Mouse (Mus musculus): ENCODE data around the gene Syde1. TPM values are rescaled to one million over a fixed set of nuclear protein-coding genes. Genes with fewer than 3 reads are reported as not detected.

Gene Syde1
- polyA plus RNA-seq, 2 experiments, result 1.5 to 1.7 TPM

- H3K9ac ChIP-seq (replicated peaks), result no peak overlapping the region
- ATAC-seq (ENCODE audit: insufficient read depth), result no peak
- H3K27ac ChIP-seq, result no peak overlapping the region
- peaks cover 2 to 4% of the 10 kb centered on the region in 2 experiments; a peak in 3 of 4 replicates for H3K4me1 ChIP-seq (replicated peaks; ENCODE audit: control insufficient read depth in 2 of 2, insufficient read depth in 2 of 2, low read length in 1 of 2)
- H3K27me3 ChIP-seq (ENCODE audit: control insufficient read depth, insufficient read depth, low read length), result no peaks in the 10 kb centered on the region
- H3K4me3 ChIP-seq (ENCODE audit: insufficient read depth in 1 of 2, low read depth in 2 of 2, low read length in 2 of 2), result no peak overlapping the region
- no peaks in the 10 kb centered on the region; the same call in 1 of the 2 replicates for H3K36me3 ChIP-seq (replicated peaks; ENCODE audit: control insufficient read depth, insufficient read depth, low read depth)
- TF ChIP-seq EP300 (IDR thresholded peaks at IDR 0.05; ENCODE audit: low read depth), result no peak
- no peak for TF ChIP-seq CTCF (IDR thresholded peaks at IDR 0.05; ENCODE audit: low read depth)
- 77% methylated on average over 7 of the region's 7 CpGs for WGBS (ENCODE audit: insufficient replicate concordance)
- no peaks in the 10 kb centered on the region for H3K9me3 ChIP-seq (ENCODE audit: control insufficient read depth, low read length)
- H3K4me2 ChIP-seq (ENCODE audit: low read depth), result no peak overlapping the region
- DNase-seq (ENCODE audit: low read depth in 3 of 3, low spot score in 3 of 3), result no peak
Observed at GRCm38 (mm10) chr10:78581121-78581520, 10.6 kb downstream of the Syde1 start.

- no peaks in the 10 kb centered on the region for H3K9me3 ChIP-seq (ENCODE audit: control insufficient read depth, low read length)
- H3K9ac ChIP-seq (replicated peaks), result no peak overlapping the region
- TF ChIP-seq EP300 (IDR thresholded peaks at IDR 0.05; ENCODE audit: low read depth) (no peak), CTCF (IDR thresholded peaks at IDR 0.05; ENCODE audit: low read depth) (no peak)
- no peak overlapping the region for H3K27ac ChIP-seq
- ATAC-seq (ENCODE audit: insufficient read depth) (no peak), DNase-seq (ENCODE audit: low read depth in 3 of 3, low spot score in 3 of 3) (no peak)
- WGBS (ENCODE audit: insufficient replicate concordance), result 59% methylated on average over 3 of the region's 3 CpGs
- H3K4me2 ChIP-seq (ENCODE audit: low read depth), result no peak overlapping the region
- H3K4me3 ChIP-seq (ENCODE audit: insufficient read depth in 1 of 2, low read depth in 2 of 2, low read length in 2 of 2), result no peak overlapping the region
- H3K4me1 ChIP-seq (replicated peaks; ENCODE audit: control insufficient read depth in 2 of 2, insufficient read depth in 2 of 2, low read length in 1 of 2), result peaks cover 11 to 14% of the 10 kb centered on the region in 2 experiments
- H3K36me3 ChIP-seq (replicated peaks; ENCODE audit: control insufficient read depth, insufficient read depth, low read depth), result no peaks in the 10 kb centered on the region; the same call in 1 of the 2 replicates
- no peaks in the 10 kb centered on the region for H3K27me3 ChIP-seq (ENCODE audit: control insufficient read depth, insufficient read depth, low read length)
Observed at GRCm38 (mm10) chr10:78578204-78578603, 13.6 kb downstream of the Syde1 start.

GRCm38 (mm10) chr10:78576435-78577184 lies 15.2 kb downstream of the Syde1 start:
- ATAC-seq (ENCODE audit: insufficient read depth) (no peak), DNase-seq (ENCODE audit: low read depth in 3 of 3, low spot score in 3 of 3) (no peak)
- Histone ChIP-seq H3K36me3 (replicated peaks; ENCODE audit: control insufficient read depth, insufficient read depth, low read depth) (no peaks in the 10 kb centered on the region; the same call in 1 of the 2 replicates), H3K27me3 (ENCODE audit: control insufficient read depth, insufficient read depth, low read length) (no peaks in the 10 kb centered on the region), H3K4me1 (replicated peaks; ENCODE audit: control insufficient read depth in 2 of 2, insufficient read depth in 2 of 2, low read length in 1 of 2) (peaks cover 11 to 14% of the 10 kb centered on the region in 2 experiments), H3K27ac (no peak overlapping the region), H3K4me3 (ENCODE audit: insufficient read depth in 1 of 2, low read depth in 2 of 2, low read length in 2 of 2) (no peak overlapping the region), H3K4me2 (ENCODE audit: low read depth) (no peak overlapping the region; the same call in 1 of the 2 replicates), H3K9ac (replicated peaks) (no peak overlapping the region), H3K9me3 (ENCODE audit: control insufficient read depth, low read length) (no peaks in the 10 kb centered on the region)
- TF ChIP-seq EP300 (IDR thresholded peaks at IDR 0.05; ENCODE audit: low read depth) (no peak), CTCF (IDR thresholded peaks at IDR 0.05; ENCODE audit: low read depth) (no peak)
- WGBS (ENCODE audit: insufficient replicate concordance), result 69% methylated on average over 16 of the region's 16 CpGs

GRCm38 (mm10) chr10:78575690-78576089 lies 16.1 kb downstream of the Syde1 start:
- H3K4me3 ChIP-seq (ENCODE audit: insufficient read depth in 1 of 2, low read depth in 2 of 2, low read length in 2 of 2), result peak overlapping the region; percentile 4 to 72; a peak in 3 of 4 replicates
- H3K4me2 ChIP-seq (ENCODE audit: low read depth), result peak overlapping the region; percentile 70
- no peaks in the 10 kb centered on the region for H3K9me3 ChIP-seq (ENCODE audit: control insufficient read depth, low read length)
- no peaks in the 10 kb centered on the region; the same call in 1 of the 2 replicates for H3K36me3 ChIP-seq (replicated peaks; ENCODE audit: control insufficient read depth, insufficient read depth, low read depth)
- no peaks in the 10 kb centered on the region for H3K27me3 ChIP-seq (ENCODE audit: control insufficient read depth, insufficient read depth, low read length)
- ATAC-seq (ENCODE audit: insufficient read depth) (no peak), DNase-seq (ENCODE audit: low read depth in 3 of 3, low spot score in 3 of 3) (no peak)
- peak overlapping the region; percentile 63 for H3K27ac ChIP-seq
- WGBS (ENCODE audit: insufficient replicate concordance), result 85% methylated on average over 2 of the region's 2 CpGs
- H3K9ac ChIP-seq (replicated peaks), result peak overlapping the region; percentile 77
- H3K4me1 ChIP-seq (replicated peaks; ENCODE audit: control insufficient read depth in 2 of 2, insufficient read depth in 2 of 2, low read length in 1 of 2), result peaks cover 11 to 14% of the 10 kb centered on the region in 2 experiments
- TF ChIP-seq CTCF (IDR thresholded peaks at IDR 0.05; ENCODE audit: low read depth) (no peak), EP300 (IDR thresholded peaks at IDR 0.05; ENCODE audit: low read depth) (no peak)

- no peaks in the 10 kb centered on the region; the same call in 1 of the 2 replicates for H3K36me3 ChIP-seq (replicated peaks; ENCODE audit: control insufficient read depth, insufficient read depth, low read depth)
- peak; percentile 21 for ATAC-seq (ENCODE audit: insufficient read depth)
- peak overlapping the region; percentile 70 for H3K4me2 ChIP-seq (ENCODE audit: low read depth)
- WGBS (ENCODE audit: insufficient replicate concordance), result 7% methylated on average over 13 of the region's 13 CpGs
- no peaks in the 10 kb centered on the region for H3K9me3 ChIP-seq (ENCODE audit: control insufficient read depth, low read length)
- H3K4me1 ChIP-seq (replicated peaks; ENCODE audit: control insufficient read depth in 2 of 2, insufficient read depth in 2 of 2, low read length in 1 of 2), result peaks cover 11 to 14% of the 10 kb centered on the region in 2 experiments
- peak in 2 of 3 experiments; percentile 9 to 16 for DNase-seq (ENCODE audit: low read depth in 3 of 3, low spot score in 3 of 3)
- peak overlapping the region; percentile 72 to 74 for H3K4me3 ChIP-seq (ENCODE audit: insufficient read depth in 1 of 2, low read depth in 2 of 2, low read length in 2 of 2)
- H3K27ac ChIP-seq, result peak overlapping the region; percentile 63
- no peak for TF ChIP-seq CTCF (IDR thresholded peaks at IDR 0.05; ENCODE audit: low read depth)
- TF ChIP-seq EP300 (IDR thresholded peaks at IDR 0.05; ENCODE audit: low read depth), result no peak
- H3K9ac ChIP-seq (replicated peaks), result peak overlapping the region; percentile 77
- H3K27me3 ChIP-seq (ENCODE audit: control insufficient read depth, insufficient read depth, low read length), result no peaks in the 10 kb centered on the region
Observed at GRCm38 (mm10) chr10:78575105-78575632, 16.6 kb downstream of the Syde1 start.
